Mouse (Mus musculus): ENCODE measurements at regions not wholly inside any gene's neighbourhood (a gene's known extent, or its start where the extent isn't known, plus 50 kb on each side); places are given as distances from the start of the nearest gene placed in this dataset.
"Not testable (repeated sequence)": the region's sequence is repeated elsewhere in the genome, so short reads cannot be mapped to it uniquely, and the experiment has no call there.

- ATAC-seq (ENCODE audit: low read depth) (no peak), DNase-seq (ENCODE audit: low spot score) (no peak)
- Histone ChIP-seq H3K27me3 (replicated peaks; ENCODE audit: control insufficient read depth, insufficient read depth, low read length) (no peaks in the 10 kb centered on the region), H3K27ac (replicated peaks; ENCODE audit: low read depth, low read length) (no peak overlapping the region), H3K4me1 (ENCODE audit: control insufficient read depth, insufficient read depth, low read length) (peaks cover 12% of the 10 kb centered on the region), H3K9ac (ENCODE audit: low read depth, low read length) (no peak overlapping the region), H3K4me2 (ENCODE audit: low read depth, low read length) (no peak overlapping the region), H3K9me3 (ENCODE audit: control insufficient read depth, low read length) (no peaks in the 10 kb centered on the region), H3K4me3 (ENCODE audit: low read depth, low read length) (no peak overlapping the region), H3K36me3 (ENCODE audit: control insufficient read depth, insufficient read depth, low read length) (no peaks in the 10 kb centered on the region)
- 77% methylated on average over 3 of the region's 3 CpGs for WGBS
Measured at GRCm38 (mm10) chr14:61753421-61753820, 146.2 kb downstream of the Kcnrg start.

- peak overlapping the region; percentile 45; the same call in 1 of the 2 replicates for H3K9ac ChIP-seq (ENCODE audit: low read depth, low read length)
Measured at GRCm38 (mm10) chr14:61756651-61757050, 149.4 kb downstream of the Kcnrg start.

GRCm38 (mm10) chr14:61757086-61757822, 150.0 kb downstream of the Kcnrg start:
- Histone ChIP-seq H3K4me3 (ENCODE audit: low read depth, low read length) (no peak overlapping the region; the same call in 1 of the 2 replicates), H3K27ac (replicated peaks; ENCODE audit: low read depth, low read length) (peak overlapping the region; percentile 46), H3K36me3 (ENCODE audit: control insufficient read depth, insufficient read depth, low read length) (no peaks in the 10 kb centered on the region), H3K27me3 (replicated peaks; ENCODE audit: control insufficient read depth, insufficient read depth, low read length) (no peaks in the 10 kb centered on the region), H3K4me1 (ENCODE audit: control insufficient read depth, insufficient read depth, low read length) (peaks cover 12% of the 10 kb centered on the region), H3K4me2 (ENCODE audit: low read depth, low read length) (peak overlapping the region; percentile 53), H3K9me3 (ENCODE audit: control insufficient read depth, low read length) (no peaks in the 10 kb centered on the region), H3K9ac (ENCODE audit: low read depth, low read length) (peak overlapping the region; percentile 45)
- 8% methylated on average over 13 of the region's 15 CpGs for WGBS
- ATAC-seq (ENCODE audit: low read depth) = peak; percentile 93
- DNase-seq (ENCODE audit: low spot score) = peak; percentile 94

More at GRCm38 (mm10) chr14:61756651-61757050, 149.4 kb downstream of the Kcnrg start:
- no peak overlapping the region for H3K4me3 ChIP-seq (ENCODE audit: low read depth, low read length)
- 16% methylated on average over 1 of the region's 1 CpGs for WGBS
- peak overlapping the region; percentile 46 for H3K27ac ChIP-seq (replicated peaks; ENCODE audit: low read depth, low read length)
- ATAC-seq (ENCODE audit: low read depth) = no peak
- DNase-seq (ENCODE audit: low spot score) = no peak
- peaks cover 12% of the 10 kb centered on the region for H3K4me1 ChIP-seq (ENCODE audit: control insufficient read depth, insufficient read depth, low read length)
- H3K36me3 ChIP-seq (ENCODE audit: control insufficient read depth, insufficient read depth, low read length) = no peaks in the 10 kb centered on the region
- H3K4me2 ChIP-seq (ENCODE audit: low read depth, low read length) = peak overlapping the region; percentile 53
- H3K9me3 ChIP-seq (ENCODE audit: control insufficient read depth, low read length) = no peaks in the 10 kb centered on the region
- no peaks in the 10 kb centered on the region for H3K27me3 ChIP-seq (replicated peaks; ENCODE audit: control insufficient read depth, insufficient read depth, low read length)

- ATAC-seq (ENCODE audit: low read depth) (0 out of 2 replicates have a peak, but pooled peaks have one; percentile 16), DNase-seq (ENCODE audit: low spot score) (peak; percentile 56)
- peaks cover 12% of the 10 kb centered on the region for H3K4me1 ChIP-seq (ENCODE audit: control insufficient read depth, insufficient read depth, low read length)
- 16% methylated on average over 7 of the region's 7 CpGs for WGBS
- H3K9me3 ChIP-seq (ENCODE audit: control insufficient read depth, low read length) = no peaks in the 10 kb centered on the region
- no peak overlapping the region for H3K9ac ChIP-seq (ENCODE audit: low read depth, low read length)
- peak overlapping the region; percentile 53 for H3K4me2 ChIP-seq (ENCODE audit: low read depth, low read length)
- no peaks in the 10 kb centered on the region for H3K27me3 ChIP-seq (replicated peaks; ENCODE audit: control insufficient read depth, insufficient read depth, low read length)
- H3K4me3 ChIP-seq (ENCODE audit: low read depth, low read length) = no peak overlapping the region
- peak overlapping the region; percentile 46 for H3K27ac ChIP-seq (replicated peaks; ENCODE audit: low read depth, low read length)
- H3K36me3 ChIP-seq (ENCODE audit: control insufficient read depth, insufficient read depth, low read length) = no peaks in the 10 kb centered on the region
Measured at GRCm38 (mm10) chr14:61757823-61758175, 150.5 kb downstream of the Kcnrg start.

GRCm38 (mm10) chr14:61758586-61758985, 151.3 kb downstream of the Kcnrg start:
- Histone ChIP-seq H3K4me3 (ENCODE audit: low read depth, low read length) (no peak overlapping the region), H3K9me3 (ENCODE audit: control insufficient read depth, low read length) (no peaks in the 10 kb centered on the region), H3K9ac (ENCODE audit: low read depth, low read length) (no peak overlapping the region), H3K27me3 (replicated peaks; ENCODE audit: control insufficient read depth, insufficient read depth, low read length) (no peaks in the 10 kb centered on the region), H3K4me2 (ENCODE audit: low read depth, low read length) (no peak overlapping the region), H3K36me3 (ENCODE audit: control insufficient read depth, insufficient read depth, low read length) (no peaks in the 10 kb centered on the region), H3K27ac (replicated peaks; ENCODE audit: low read depth, low read length) (no peak overlapping the region), H3K4me1 (ENCODE audit: control insufficient read depth, insufficient read depth, low read length) (peaks cover 12% of the 10 kb centered on the region)
- 85% methylated on average over 5 of the region's 5 CpGs for WGBS
- ATAC-seq (ENCODE audit: low read depth) = no peak
- no peak for DNase-seq (ENCODE audit: low spot score)

GRCm38 (mm10) chr14:61760176-61760575, 152.9 kb downstream of the Kcnrg start:
- not testable (repeated sequence) for H3K9ac ChIP-seq (ENCODE audit: low read depth, low read length); H3K27ac ChIP-seq (replicated peaks; ENCODE audit: low read depth, low read length); H3K4me2 ChIP-seq (ENCODE audit: low read depth, low read length); H3K27me3 ChIP-seq (replicated peaks; ENCODE audit: control insufficient read depth, insufficient read depth, low read length); ATAC-seq (ENCODE audit: low read depth); H3K4me3 ChIP-seq (ENCODE audit: low read depth, low read length); H3K9me3 ChIP-seq (ENCODE audit: control insufficient read depth, low read length); DNase-seq (ENCODE audit: low spot score); H3K36me3 ChIP-seq (ENCODE audit: control insufficient read depth, insufficient read depth, low read length)
- WGBS = 78% methylated on average over 12 of the region's 12 CpGs
- peaks cover 12% of the 10 kb centered on the region for H3K4me1 ChIP-seq (ENCODE audit: control insufficient read depth, insufficient read depth, low read length)

- peaks cover 7% of the 10 kb centered on the region for H3K4me1 ChIP-seq (ENCODE audit: control insufficient read depth, insufficient read depth, low read length)
- no peaks in the 10 kb centered on the region for H3K36me3 ChIP-seq (ENCODE audit: control insufficient read depth, insufficient read depth, low read length)
- no peak overlapping the region for H3K9ac ChIP-seq (ENCODE audit: low read depth, low read length)
- H3K27ac ChIP-seq (replicated peaks; ENCODE audit: low read depth, low read length) = no peak overlapping the region
- WGBS = 58% methylated on average over 5 of the region's 5 CpGs
- H3K4me3 ChIP-seq (ENCODE audit: low read depth, low read length) = no peak overlapping the region
- DNase-seq (ENCODE audit: low spot score) (peak; percentile 63), ATAC-seq (ENCODE audit: low read depth) (no peak)
- no peaks in the 10 kb centered on the region for H3K27me3 ChIP-seq (replicated peaks; ENCODE audit: control insufficient read depth, insufficient read depth, low read length)
- H3K9me3 ChIP-seq (ENCODE audit: control insufficient read depth, low read length) = no peaks in the 10 kb centered on the region
- H3K4me2 ChIP-seq (ENCODE audit: low read depth, low read length) = no peak overlapping the region
Measured at GRCm38 (mm10) chr14:61762076-61762475, 154.8 kb downstream of the Kcnrg start.

GRCm38 (mm10) chr14:61769881-61770280, 162.6 kb downstream of the Kcnrg start:
- no peak for ATAC-seq (ENCODE audit: low read depth)

GRCm38 (mm10) chr14:61774171-61774570, 166.9 kb downstream of the Kcnrg start:
- WGBS = 76% methylated on average over 3 of the region's 3 CpGs
- ATAC-seq (ENCODE audit: low read depth) = no peak

More at GRCm38 (mm10) chr14:61769881-61770280, 162.6 kb downstream of the Kcnrg start:
- Histone ChIP-seq H3K36me3 (ENCODE audit: control insufficient read depth, insufficient read depth, low read length) (no peaks in the 10 kb centered on the region), H3K27me3 (replicated peaks; ENCODE audit: control insufficient read depth, insufficient read depth, low read length) (no peaks in the 10 kb centered on the region), H3K9ac (ENCODE audit: low read depth, low read length) (no peak overlapping the region), H3K4me3 (ENCODE audit: low read depth, low read length) (no peak overlapping the region), H3K9me3 (ENCODE audit: control insufficient read depth, low read length) (no peaks in the 10 kb centered on the region), H3K4me2 (ENCODE audit: low read depth, low read length) (no peak overlapping the region), H3K4me1 (ENCODE audit: control insufficient read depth, insufficient read depth, low read length) (no peaks in the 10 kb centered on the region), H3K27ac (replicated peaks; ENCODE audit: low read depth, low read length) (no peak overlapping the region)
- DNase-seq (ENCODE audit: low spot score) = no peak
- WGBS = 79% methylated on average over 5 of the region's 5 CpGs

More at GRCm38 (mm10) chr14:61774171-61774570, 166.9 kb downstream of the Kcnrg start:
- no peak overlapping the region for H3K9ac ChIP-seq (ENCODE audit: low read depth, low read length)
- H3K4me2 ChIP-seq (ENCODE audit: low read depth, low read length) = no peak overlapping the region
- no peak overlapping the region for H3K4me3 ChIP-seq (ENCODE audit: low read depth, low read length)
- no peaks in the 10 kb centered on the region for H3K4me1 ChIP-seq (ENCODE audit: control insufficient read depth, insufficient read depth, low read length)
- H3K27ac ChIP-seq (replicated peaks; ENCODE audit: low read depth, low read length) = no peak overlapping the region
- no peaks in the 10 kb centered on the region for H3K36me3 ChIP-seq (ENCODE audit: control insufficient read depth, insufficient read depth, low read length)
- H3K27me3 ChIP-seq (replicated peaks; ENCODE audit: control insufficient read depth, insufficient read depth, low read length) = no peaks in the 10 kb centered on the region
- H3K9me3 ChIP-seq (ENCODE audit: control insufficient read depth, low read length) = no peaks in the 10 kb centered on the region
- no peak for DNase-seq (ENCODE audit: low spot score)

All from embryonic facial prominence, embryonic 14.5 days (tissue).